Mouse (Mus musculus): ENCODE results near the gene Olfm2. TPM values are rescaled to one million over a fixed set of nuclear protein-coding genes. Genes with fewer than 3 reads are reported as not detected.
"Not testable (repeated sequence)": the region's sequence is repeated elsewhere in the genome, so short reads cannot be mapped to it uniquely, and the experiment has no call there.

The Olfm2 gene
- total RNA-seq, 2 experiments from 2014 or later, result 0.29 to 0.41 TPM

- no peak for DNase-seq
- intact Hi-C loops (cut with DNase I), result no loop called here
These were observed 40.2 kb downstream of the Olfm2 start for GRCm38 (mm10) chr9:20705981-20706380.

GRCm38 (mm10) chr9:20705420-20705819, 40.7 kb downstream of the Olfm2 start:
- DNase-seq, result no peak
- intact Hi-C loops (cut with DNase I), result no loop called here

- intact Hi-C loops (cut with DNase I), result no loop called here
- peak in 1 of 2 experiments; percentile 33 for DNase-seq
These were observed 42.2 kb downstream of the Olfm2 start for GRCm38 (mm10) chr9:20703832-20704380.

- DNase-seq, result no peak
- intact Hi-C loops (cut with DNase I), result no loop called here
These were observed 48.7 kb downstream of the Olfm2 start for GRCm38 (mm10) chr9:20697466-20697865.

GRCm38 (mm10) chr9:20696107-20696712, 49.9 kb downstream of the Olfm2 start:
- no peak for DNase-seq
- intact Hi-C loops (cut with DNase I), result no loop called here

GRCm38 (mm10) chr9:20694721-20695235, 51.4 kb downstream of the Olfm2 start:
- intact Hi-C loops (cut with DNase I), result no loop called here
- no peak for DNase-seq

GRCm38 (mm10) chr9:20692863-20693262, 53.3 kb downstream of the Olfm2 start:
- intact Hi-C loops (cut with DNase I), result no loop called here
- no peak for DNase-seq

GRCm38 (mm10) chr9:20690449-20690848, 55.7 kb downstream of the Olfm2 start:
- DNase-seq, result not testable (repeated sequence)

GRCm38 (mm10) chr9:20689913-20690312, 56.2 kb downstream of the Olfm2 start:
- peak; percentile 21 to 30 for DNase-seq
- intact Hi-C loops (cut with DNase I), result no loop called here

More at GRCm38 (mm10) chr9:20690449-20690848, 55.7 kb downstream of the Olfm2 start:
- intact Hi-C loops (cut with DNase I), result not testable (repeated sequence)

- intact Hi-C loops (cut with DNase I), result no loop called here
- no peak for DNase-seq
These were observed 56.7 kb downstream of the Olfm2 start for GRCm38 (mm10) chr9:20689403-20689802.

- no peak for DNase-seq
- intact Hi-C loops (cut with DNase I), result no loop called here
These were observed 60.9 kb downstream of the Olfm2 start for GRCm38 (mm10) chr9:20685081-20685861.

- DNase-seq, result no peak
- intact Hi-C loops (cut with DNase I), result no loop called here
These were observed 63.8 kb downstream of the Olfm2 start for GRCm38 (mm10) chr9:20682389-20682722.

- DNase-seq, result no peak
- intact Hi-C loops (cut with DNase I), result no loop called here
These were observed 64.4 kb downstream of the Olfm2 start for GRCm38 (mm10) chr9:20681546-20682388.

- no peak for DNase-seq
- intact Hi-C loops (cut with DNase I), result no loop called here
These were observed 65.7 kb downstream of the Olfm2 start for GRCm38 (mm10) chr9:20680378-20680958.

- intact Hi-C loops (cut with DNase I), result no loop called here
- DNase-seq, result no peak
These were observed 68.3 kb downstream of the Olfm2 start for GRCm38 (mm10) chr9:20677892-20678291.

- intact Hi-C loops (cut with DNase I), result no loop called here
- no peak for DNase-seq
These were observed 74.1 kb downstream of the Olfm2 start for GRCm38 (mm10) chr9:20672047-20672446.

- intact Hi-C loops (cut with DNase I), result no loop called here
- no peak for DNase-seq
These were observed 78.1 kb downstream of the Olfm2 start for GRCm38 (mm10) chr9:20668065-20668464.

- intact Hi-C loops (cut with DNase I), result no loop called here
These were observed 79.6 kb downstream of the Olfm2 start for GRCm38 (mm10) chr9:20666510-20667034.

GRCm38 (mm10) chr9:20665925-20666324, 80.2 kb downstream of the Olfm2 start:
- intact Hi-C loops (cut with DNase I), result no loop called here
- DNase-seq, result no peak

More at GRCm38 (mm10) chr9:20666510-20667034, 79.6 kb downstream of the Olfm2 start:
- DNase-seq, result no peak

All from heart, postnatal 14 days (tissue).